Mouse (Mus musculus) ES-E14 (cell line): ENCODE measurements at regions not wholly inside any gene's neighbourhood (a gene's known extent, or its start where the extent isn't known, plus 50 kb on each side); places are given as distances from the start of the nearest gene placed in this dataset.

Experiments used
- DNase-seq: peaks from one replicate; pipeline ENCODE4 v3.0.0-alpha.2; 2013; ENCODE audit warnings: low read depth, low spot score
- H3K27ac ChIP-seq: 2 replicates; pipeline ENCODE4 v1.5.1; 2012; ENCODE audit warnings: low read depth, mild to moderate bottlenecking, low read length, moderate library complexity, mixed read lengths; ENCODE audit not compliant: poor library complexity, insufficient read depth, severe bottlenecking
- H3K36me3 ChIP-seq: 2 replicates; pipeline ENCODE4 v1.6.1; 2012; ENCODE audit warnings: mild to moderate bottlenecking, low read length, moderate library complexity, mixed read lengths; ENCODE audit not compliant: control insufficient read depth, poor library complexity, insufficient read depth, severe bottlenecking
- H3K4me1 ChIP-seq, 2 experiments: fragments of 150-350 bp in 1 of 2; sonication (generic) in 1 of 2; 2 replicates each; pipeline ENCODE4 v1.6.1; 2012; ENCODE audit warnings: low read length in 2 of 2, mild to moderate bottlenecking in 1 of 2, mixed read lengths in 1 of 2; ENCODE audit not compliant: control insufficient read depth in 2 of 2, insufficient read depth in 2 of 2, poor library complexity in 1 of 2
- H3K4me3 ChIP-seq, 2 experiments: fragments of 150-350 bp in 1 of 2; sonication (generic) in 1 of 2; 2 replicates each; pipeline ENCODE4 v1.5.1; 2012; ENCODE audit warnings: low read length in 2 of 2, low read depth in 1 of 2, mild to moderate bottlenecking in 1 of 2, mixed read lengths in 1 of 2; ENCODE audit not compliant: insufficient read depth in 1 of 2, poor library complexity in 1 of 2, severe bottlenecking in 1 of 2
- H3K9ac ChIP-seq: 2 replicates; pipeline ENCODE4 v1.6.1; 2012; ENCODE audit warnings: low read depth, mild to moderate bottlenecking, low read length, mixed read lengths; ENCODE audit not compliant: poor library complexity, insufficient read depth, severe bottlenecking
- H3K9me3 ChIP-seq: fragments of 150-350 bp; sonication (generic); 2 replicates; pipeline ENCODE4 v1.6.1; 2012; ENCODE audit warnings: low read depth, mild to moderate bottlenecking, low read length; ENCODE audit not compliant: control insufficient read depth, insufficient read depth
- CHD2 ChIP-seq: IDR thresholded peaks from 2 replicates; pipeline ENCODE4 v1.6.1; 2014; ENCODE audit warnings: mild to moderate bottlenecking, low read depth, low read length, inconsistent platforms
- HCFC1 ChIP-seq: IDR thresholded peaks from 2 replicates; pipeline ENCODE4 v1.6.1; 2012; ENCODE audit warnings: low read length, inconsistent platforms, borderline replicate concordance; ENCODE audit not compliant: insufficient read depth
- MAFK ChIP-seq: IDR thresholded peaks from 2 replicates; pipeline ENCODE4 v1.6.1; 2014; ENCODE audit warnings: mild to moderate bottlenecking, low read depth, low read length, inconsistent platforms; ENCODE audit not compliant: insufficient read depth
- ZC3H11A ChIP-seq: IDR thresholded peaks from 2 replicates; pipeline ENCODE4 v1.6.1; 2012; ENCODE audit warnings: low read depth, mild to moderate bottlenecking, inconsistent platforms, low read length, borderline replicate concordance
- ZNF384 ChIP-seq: IDR thresholded peaks from 2 replicates; pipeline ENCODE4 v1.6.1; 2012; ENCODE audit warnings: low read depth, low read length, inconsistent platforms
- in situ Hi-C, 2 experiments: fragments of 600-800 bp; cut with MboI; formaldehyde crosslinking; loops; one replicate each; pipeline ENCODE4 v1.15.1; 2025; ENCODE audit warnings: low sequenced_read_pairs in 2 of 2, inconsistent platforms in 1 of 2; ENCODE audit not compliant: unreplicated experiment in 2 of 2

DNA sequence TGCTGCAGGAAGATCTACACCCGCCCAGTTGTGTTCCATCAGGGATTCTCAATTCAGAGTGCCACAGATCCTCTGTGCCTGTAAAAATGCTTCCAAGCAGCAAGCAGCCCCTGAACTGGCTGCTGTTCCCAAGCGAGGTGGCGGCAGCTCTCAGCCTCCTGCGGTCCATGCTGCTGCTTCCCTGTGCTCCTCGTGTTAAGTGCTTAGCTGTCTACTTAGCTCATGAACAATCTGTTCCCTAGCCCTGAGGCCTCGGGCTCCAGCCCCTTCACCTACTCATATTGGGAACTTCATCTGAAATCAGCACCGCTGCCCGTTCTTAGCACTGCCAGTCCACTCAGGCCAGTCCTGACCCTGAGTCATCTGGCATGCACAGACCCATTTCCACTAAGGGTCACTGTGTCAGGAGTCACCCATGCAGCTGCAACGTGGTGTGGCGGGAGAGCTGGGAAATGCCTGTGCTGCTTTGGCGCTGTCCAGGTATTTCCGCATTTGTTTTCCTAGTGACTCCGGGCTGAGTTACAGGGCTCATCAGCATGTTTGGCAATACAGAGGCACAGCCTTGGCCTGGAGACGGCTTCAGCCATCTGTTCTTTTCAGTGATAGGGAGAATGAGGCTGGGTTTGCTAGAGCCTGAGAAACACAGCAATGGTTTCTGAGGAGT, 107.5 kb upstream of the Arhgap5 start:
- DNase-seq, result no peak

DNA sequence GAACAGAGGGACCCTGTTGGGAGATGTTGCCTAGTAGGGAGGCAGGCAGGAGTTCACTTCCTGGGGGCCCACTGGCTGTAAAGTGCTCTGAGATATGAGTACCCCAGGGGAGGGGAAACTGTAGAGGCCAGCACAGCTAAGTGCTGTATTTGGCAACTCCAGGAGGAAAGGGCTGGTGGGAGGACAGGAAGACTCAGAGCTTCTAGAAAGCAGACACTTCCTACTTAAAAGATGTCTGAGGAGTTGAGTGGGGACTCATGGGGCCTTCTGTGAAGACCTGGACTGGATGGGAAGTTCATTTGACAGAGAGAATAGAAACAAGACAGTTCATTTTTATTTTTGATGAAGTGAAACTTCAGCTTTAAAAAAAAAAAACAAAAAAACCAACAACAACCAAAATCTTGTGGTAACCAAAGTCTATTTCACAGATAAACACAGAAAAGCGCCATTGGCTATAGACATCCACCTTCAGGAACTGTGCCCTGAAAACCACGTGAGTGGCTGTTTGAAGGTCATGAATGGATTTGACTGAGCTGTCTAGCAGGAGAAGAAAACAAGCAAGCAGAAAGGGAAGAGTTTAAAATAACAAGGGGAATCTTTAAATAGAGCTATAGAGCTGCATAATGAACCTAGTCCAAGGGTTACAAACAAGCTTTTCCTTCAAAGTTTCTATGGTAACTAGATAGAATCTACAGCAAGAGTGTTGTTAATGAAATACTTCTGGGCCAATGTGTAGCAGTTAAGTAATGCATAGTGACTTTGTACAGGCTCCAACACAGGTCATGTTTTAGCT, 105.9 kb upstream of the Arhgap5 start:
- H3K36me3 ChIP-seq, result no peaks in the 10 kb centered on the region
- H3K9me3 ChIP-seq, result no peaks in the 10 kb centered on the region
- in situ Hi-C loops, result no loop called here
- H3K27ac ChIP-seq, result no peak overlapping the region
- H3K4me1 ChIP-seq, result peaks cover 24 to 33% of the 10 kb centered on the region in 2 experiments
- H3K9ac ChIP-seq, result no peak overlapping the region
- DNase-seq, result no peak
- no peak overlapping the region for H3K4me3 ChIP-seq
- TF ChIP-seq CHD2 (no peak), ZC3H11A (no peak), HCFC1 (no peak), MAFK (no peak), ZNF384 (no peak)

More for the DNA sequence above, 107.5 kb upstream of the Arhgap5 start:
- no peak for TF ChIP-seq ZC3H11A
- no peak for TF ChIP-seq CHD2
- TF ChIP-seq HCFC1, result no peak
- no peak for TF ChIP-seq ZNF384
- no peak for TF ChIP-seq MAFK
- Histone ChIP-seq H3K27ac (peak overlapping the region; percentile 29; the same call in 1 of the 2 replicates), H3K9me3 (no peaks in the 10 kb centered on the region), H3K4me3 (peak overlapping the region in 1 of 2 experiments; percentile 18; a peak in 1 of 4 replicates), H3K4me1 (peaks cover 33 to 35% of the 10 kb centered on the region in 2 experiments), H3K36me3 (no peaks in the 10 kb centered on the region), H3K9ac (0 out of 2 replicates have a peak overlapping the region, but pooled peaks have one; percentile 18)
- in situ Hi-C loops, result no loop called here

- no peak for DNase-seq
- TF ChIP-seq MAFK (no peak), ZC3H11A (no peak), ZNF384 (no peak), HCFC1 (no peak), CHD2 (no peak)
- Histone ChIP-seq H3K4me1 (peaks cover 22 to 30% of the 10 kb centered on the region in 2 experiments), H3K27ac (no peak overlapping the region), H3K9me3 (no peaks in the 10 kb centered on the region), H3K4me3 (no peak overlapping the region), H3K36me3 (no peaks in the 10 kb centered on the region), H3K9ac (no peak overlapping the region)
- in situ Hi-C loops, result no loop called here
Observed at GRCm38 (mm10) chr12:52398511-52398975, 105.2 kb upstream of the Arhgap5 start.

- no peak for TF ChIP-seq ZNF384
- TF ChIP-seq MAFK, result no peak
- no peak for TF ChIP-seq ZC3H11A
- no peak for TF ChIP-seq CHD2
- TF ChIP-seq HCFC1, result no peak
- DNase-seq, result no peak
- no peak overlapping the region for H3K27ac ChIP-seq
- in situ Hi-C loops, result no loop called here
- H3K9ac ChIP-seq, result no peak overlapping the region
- no peak overlapping the region for H3K4me3 ChIP-seq
- H3K9me3 ChIP-seq, result no peaks in the 10 kb centered on the region
- H3K36me3 ChIP-seq, result no peaks in the 10 kb centered on the region
- peaks cover 14 to 20% of the 10 kb centered on the region in 2 experiments for H3K4me1 ChIP-seq
Observed at GRCm38 (mm10) chr12:52400099-52400498, 103.7 kb upstream of the Arhgap5 start.
